Mouse (Mus musculus) adrenal gland, adult 2 months (tissue): ENCODE results near the gene Marc1. TPM values are rescaled to one million over a fixed set of nuclear protein-coding genes. Genes with fewer than 3 reads are reported as not detected.

ENCODE experiments used
- DNase-seq: peaks from one replicate; pipeline ENCODE4 v3.0.0; 2021
- long read RNA-seq: library from polyadenylated mRNA; stranded (forward); transcript quantifications from one replicate; pipeline ENCODE4 v2.0.0, GENCODE M21; 2021
- polyA plus RNA-seq: library from polyadenylated mRNA; depleted of rRNA; stranded (reverse); fragments of >200 nt; gene quantifications from 2 replicates; pipeline ENCODE4 v1.2.3, GENCODE M21; 2012; rRNA removed
- total RNA-seq, 2 experiments: library from RNA; stranded (reverse); gene quantifications; 2 replicates each; pipeline ENCODE4 v1.2.3; 2021

Marc1 gene
- total RNA-seq (1 to 10 TPM in 1 of 2 experiments, under 1 TPM in 1; 0.83 to 4.4 TPM), polyA plus RNA-seq (5.0 and 7.5 TPM in 2 replicates)
- long read RNA-seq, result 0 reads

DNA sequence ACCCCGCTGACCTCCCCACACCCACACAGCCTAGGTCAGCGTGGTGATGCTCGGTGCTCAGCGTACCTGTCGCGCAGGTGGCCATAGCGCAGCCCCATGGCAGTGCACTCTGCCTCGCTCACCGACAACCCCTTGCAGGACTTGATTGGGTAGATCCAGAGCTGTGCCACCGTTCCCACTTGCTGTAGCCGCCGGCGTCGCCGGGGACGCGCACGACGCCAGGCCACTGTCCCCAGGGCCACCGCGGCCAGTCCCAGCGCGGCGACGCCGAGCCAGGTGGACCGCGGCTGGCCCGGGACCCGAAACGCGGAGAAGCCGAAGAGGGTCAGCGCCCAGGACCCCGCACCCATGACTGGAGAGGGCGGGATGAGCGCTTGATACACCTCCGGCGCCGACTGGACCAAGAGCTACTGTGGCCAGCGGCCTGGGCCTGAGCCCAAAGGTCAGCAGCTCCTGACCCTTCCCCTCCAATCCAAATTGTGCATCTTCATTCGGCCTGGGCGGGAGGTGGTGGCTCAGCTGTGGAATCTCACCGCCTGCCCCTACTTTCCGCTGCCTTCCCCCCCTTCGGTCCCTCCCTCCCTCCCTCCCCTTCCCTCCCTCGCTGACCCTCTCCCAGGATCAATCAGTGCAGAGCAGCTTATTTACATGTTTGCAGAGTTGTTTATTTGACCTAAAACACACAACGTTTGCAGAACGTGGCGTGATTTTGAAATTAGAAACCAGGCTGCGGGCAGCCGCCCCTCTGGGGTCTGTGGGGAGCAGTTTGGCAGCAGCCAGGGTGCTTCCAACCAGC is at the start of gene Marc1:
Gene Marc1 (minus strand): TSS at position 534 of the 796 bp plus-strand sequence.
- peak; percentile 36 for DNase-seq

DNA sequence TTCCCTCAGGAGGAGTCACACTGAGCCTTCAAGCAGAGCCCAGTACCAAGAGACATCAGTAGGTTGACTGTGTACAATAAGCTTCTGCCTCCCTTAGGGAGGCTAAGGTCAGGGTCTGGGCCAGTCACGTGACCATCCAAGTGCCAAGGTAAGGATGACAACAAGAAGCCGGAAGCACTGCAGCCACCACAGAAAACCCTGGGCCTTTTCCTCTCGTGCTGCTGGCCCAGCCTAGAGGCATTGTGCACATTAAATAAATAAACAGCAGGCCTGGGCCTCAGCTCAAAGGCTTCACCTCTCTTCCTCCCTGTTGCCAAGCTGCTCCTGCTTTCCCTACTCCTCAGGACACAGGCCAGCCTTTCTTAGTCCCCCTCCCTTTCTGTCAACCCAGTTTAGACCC is 49.2 kb upstream of the Marc1 start:
- DNase-seq, result no peak

DNA sequence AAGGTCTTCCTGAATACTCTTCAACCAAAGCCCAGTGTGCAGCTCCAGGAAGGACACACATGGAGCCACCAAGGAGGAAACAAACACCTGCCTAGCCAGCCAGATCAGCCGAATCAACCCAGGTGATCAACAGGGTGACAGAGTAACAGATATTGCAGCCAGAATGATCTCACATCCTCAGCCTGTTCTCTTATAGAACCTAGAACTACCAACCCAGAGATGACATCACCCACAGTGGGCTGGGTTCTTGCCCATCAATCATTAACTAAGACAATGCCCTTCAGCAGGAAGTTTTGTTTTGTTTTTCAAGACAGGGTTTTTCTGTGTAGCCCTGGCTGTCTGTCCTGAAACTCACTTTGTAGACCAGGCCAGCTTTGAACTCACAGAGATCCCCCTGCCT is 47.1 kb upstream of the Marc1 start:
- no peak for DNase-seq

DNA sequence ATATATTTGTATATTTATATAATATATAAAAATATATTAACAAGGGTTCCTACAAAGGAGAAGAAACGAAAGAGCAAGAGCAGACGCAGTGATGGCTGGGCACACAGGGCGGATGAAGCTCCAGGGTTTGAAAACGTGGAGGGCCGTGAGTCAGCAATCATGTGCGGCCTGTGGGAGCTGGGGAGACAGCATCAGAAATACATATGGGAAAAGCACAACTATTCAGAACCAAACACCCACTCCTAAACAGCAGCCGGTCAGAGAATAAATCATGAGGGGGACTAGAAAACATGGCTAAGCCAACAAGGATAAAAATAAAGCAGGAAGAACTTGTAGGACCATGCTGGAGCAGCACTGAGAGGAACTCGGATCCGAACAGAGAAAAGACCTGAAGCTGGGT is 46.1 kb upstream of the Marc1 start:
- DNase-seq, result no peak

- no peak for DNase-seq
Measured at GRCm38 (mm10) chr1:184853922-184854321, 42.8 kb upstream of the Marc1 start.

- DNase-seq, result peak; percentile 84
Measured at GRCm38 (mm10) chr1:184853339-184853738, 42.2 kb upstream of the Marc1 start.

GRCm38 (mm10) chr1:184851741-184852618 is 40.9 kb upstream of the Marc1 start:
- peak; percentile 89 for DNase-seq

GRCm38 (mm10) chr1:184851166-184851565 is 40.1 kb upstream of the Marc1 start:
- no peak for DNase-seq

- DNase-seq, result no peak
Measured at GRCm38 (mm10) chr1:184846973-184847372, 35.9 kb upstream of the Marc1 start.

DNA sequence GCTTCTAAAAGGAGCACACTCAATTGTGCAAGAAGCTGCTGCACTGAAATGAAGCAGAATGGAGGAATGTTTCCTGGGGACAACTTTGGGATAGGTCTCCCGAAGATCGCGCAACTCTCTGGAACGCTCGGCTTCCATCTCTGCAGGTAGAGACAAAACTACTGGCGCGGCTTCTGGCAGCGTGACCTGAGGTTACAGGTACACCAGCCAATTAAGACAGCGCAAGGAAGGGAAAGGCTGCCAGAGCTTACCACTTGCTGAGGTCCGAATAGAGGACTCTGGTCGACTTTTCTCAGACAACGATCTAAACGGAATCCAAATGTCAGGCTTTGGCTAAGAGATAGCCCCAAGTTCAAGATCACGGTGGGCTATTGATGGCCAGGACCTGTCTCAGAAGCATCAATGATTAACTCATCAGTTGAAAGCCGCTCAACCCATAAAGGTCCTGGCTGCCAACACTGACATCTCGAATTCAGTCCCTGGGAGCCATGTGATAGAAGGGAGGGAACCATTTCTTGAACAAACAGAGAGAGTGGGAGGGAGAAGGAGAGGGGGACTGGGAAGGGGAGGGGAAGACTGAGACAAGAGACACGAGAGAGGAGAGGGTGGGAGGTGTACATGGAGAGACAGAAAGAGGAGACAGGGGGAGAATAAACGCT is 35.1 kb upstream of the Marc1 start, which contains the start of gene Marc2:
Gene Marc2 (minus strand): TSS at position 360 of the 659 bp plus-strand sequence.
- DNase-seq, result no peak

DNA sequence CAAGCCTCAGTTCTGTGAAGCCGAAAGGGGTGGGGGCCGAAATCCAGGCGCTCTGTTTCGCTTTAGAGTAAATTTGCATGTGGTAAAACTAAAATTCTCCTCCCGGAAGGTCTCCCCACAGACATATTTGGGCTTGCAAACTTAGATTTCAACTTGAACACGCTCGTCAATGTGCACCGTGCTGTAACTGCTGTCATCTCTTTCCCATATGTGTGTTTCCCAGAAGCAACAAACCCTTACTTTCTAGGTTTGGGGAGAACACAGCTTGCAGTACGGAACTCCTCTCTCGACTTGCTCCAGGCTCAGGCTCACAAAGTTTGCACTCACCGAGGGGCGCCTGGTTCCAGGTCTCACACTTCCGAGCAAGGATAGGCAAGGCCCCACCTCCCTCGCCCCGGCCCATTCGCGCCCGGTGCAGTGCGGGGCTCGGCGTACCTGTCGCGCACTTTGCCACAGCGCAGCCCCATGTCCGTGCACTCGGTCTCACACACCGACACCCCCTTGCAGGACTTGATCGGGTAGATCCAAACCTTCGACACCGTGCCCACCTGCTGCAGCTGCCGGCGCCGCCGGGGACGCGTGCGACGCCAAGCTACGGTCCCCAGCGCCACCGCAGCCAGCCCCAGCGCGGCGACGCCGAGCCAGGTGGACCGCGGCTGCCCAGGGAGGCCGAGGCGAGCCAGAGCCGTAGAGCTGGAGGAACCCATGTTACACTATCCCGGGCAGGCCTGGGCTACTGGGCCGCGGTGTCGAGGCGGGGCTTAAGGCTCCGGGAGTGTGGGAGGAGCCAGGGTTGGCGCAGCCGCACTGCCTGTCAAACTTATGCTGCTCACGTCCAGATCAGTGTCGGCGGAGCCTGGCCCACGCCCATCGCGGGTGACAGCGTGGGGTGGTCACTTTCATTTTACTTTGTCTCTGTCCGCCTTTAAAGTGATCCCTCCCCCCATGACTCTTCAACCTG is 34.3 kb upstream of the Marc1 start:
- peak; percentile 97 for DNase-seq

DNA sequence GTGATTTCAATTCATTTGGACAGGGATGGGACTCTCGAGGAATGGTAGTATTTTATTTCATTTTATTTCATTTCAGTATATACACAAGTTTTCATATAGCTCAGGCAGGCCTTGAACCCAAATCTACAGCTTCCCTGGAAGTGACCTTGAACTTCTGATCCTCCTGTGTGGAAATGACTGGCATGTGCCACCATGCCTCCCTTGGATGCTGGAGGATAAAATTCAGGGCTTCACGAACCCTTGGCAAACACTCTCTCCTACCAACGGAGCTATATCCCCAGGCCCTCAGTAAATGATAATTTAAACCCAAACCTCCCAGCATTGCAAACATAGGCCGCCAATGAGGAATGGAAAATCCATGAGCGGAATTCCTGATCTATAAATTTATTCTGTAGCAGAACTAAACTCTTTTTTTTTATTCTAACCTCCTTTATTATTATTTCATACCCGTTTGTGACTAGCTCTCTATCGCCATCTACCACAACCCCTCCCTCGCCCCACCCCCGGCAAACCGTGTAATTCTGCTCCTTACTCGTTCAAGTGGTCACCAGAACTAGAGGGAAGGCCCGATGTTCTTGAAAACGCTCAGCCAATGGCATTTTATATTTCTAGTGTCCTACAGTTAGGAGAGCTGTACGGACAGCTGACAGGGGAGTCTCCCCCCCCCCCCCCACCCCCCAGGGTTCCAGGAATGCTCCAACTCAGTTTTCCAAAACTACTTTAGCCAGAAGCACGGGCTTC is 33.4 kb upstream of the Marc1 start:
- DNase-seq, result peak; percentile 68

DNA sequence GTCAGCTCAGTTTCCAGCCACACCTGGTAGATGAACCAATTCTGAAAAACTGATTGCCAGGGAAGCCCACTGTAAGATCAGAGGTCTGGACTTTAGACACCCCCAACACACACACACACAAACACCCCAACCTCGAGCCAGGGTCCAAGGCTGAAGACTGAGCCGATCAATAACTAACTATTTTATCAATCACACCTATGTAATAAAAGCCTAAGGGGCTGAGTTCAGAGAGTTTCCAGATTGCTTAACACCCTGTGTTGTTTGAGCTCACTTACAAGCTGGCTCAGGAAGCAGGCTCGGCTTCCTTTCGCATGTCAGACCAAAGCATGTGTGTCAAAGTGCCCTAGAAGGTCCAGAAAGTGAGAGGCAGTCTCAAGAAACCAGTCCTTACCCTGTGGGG is 26.5 kb upstream of the Marc1 start:
- no peak for DNase-seq

DNA sequence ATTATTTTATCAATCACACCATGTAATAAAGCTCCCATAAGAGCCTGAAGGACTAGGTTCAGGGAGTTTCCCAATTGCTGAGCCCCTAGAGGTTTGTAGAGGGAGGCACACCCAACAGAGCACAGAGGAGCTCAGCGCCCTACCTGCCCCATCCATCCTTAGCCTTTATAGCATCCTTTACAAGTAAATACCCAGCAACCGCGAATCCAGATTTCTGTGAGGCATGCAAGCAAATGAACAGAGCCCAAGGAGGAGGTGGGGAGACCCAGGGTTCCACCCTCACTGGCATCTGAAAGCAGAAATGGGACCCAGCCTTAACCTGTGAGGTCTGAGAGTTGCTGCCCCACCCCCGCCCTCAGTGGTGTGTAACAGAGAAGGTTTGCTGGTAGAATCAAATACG is 25.2 kb upstream of the Marc1 start:
- no peak for DNase-seq

- DNase-seq, result no peak
Measured at GRCm38 (mm10) chr1:184833499-184833898, 22.4 kb upstream of the Marc1 start.

DNA sequence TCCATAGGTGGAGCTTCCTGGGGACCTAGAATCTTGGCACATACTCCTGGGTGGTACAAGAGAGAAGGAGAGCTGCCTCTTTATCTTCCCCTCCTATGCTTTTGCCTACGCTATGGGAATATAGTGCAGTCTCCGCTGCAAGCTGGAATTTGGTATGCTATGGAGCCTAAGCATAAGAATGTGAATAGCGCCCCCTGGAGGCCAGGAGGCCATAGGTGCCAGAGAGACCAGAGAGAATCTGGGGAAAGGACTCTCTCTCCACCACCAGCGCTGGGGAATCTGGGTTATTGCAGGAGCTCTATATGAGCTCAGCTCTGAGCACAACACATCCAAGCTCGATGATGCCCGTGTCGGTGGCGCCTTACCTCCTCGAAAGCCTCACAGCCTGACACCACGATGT is 21.1 kb upstream of the Marc1 start:
- no peak for DNase-seq

DNA sequence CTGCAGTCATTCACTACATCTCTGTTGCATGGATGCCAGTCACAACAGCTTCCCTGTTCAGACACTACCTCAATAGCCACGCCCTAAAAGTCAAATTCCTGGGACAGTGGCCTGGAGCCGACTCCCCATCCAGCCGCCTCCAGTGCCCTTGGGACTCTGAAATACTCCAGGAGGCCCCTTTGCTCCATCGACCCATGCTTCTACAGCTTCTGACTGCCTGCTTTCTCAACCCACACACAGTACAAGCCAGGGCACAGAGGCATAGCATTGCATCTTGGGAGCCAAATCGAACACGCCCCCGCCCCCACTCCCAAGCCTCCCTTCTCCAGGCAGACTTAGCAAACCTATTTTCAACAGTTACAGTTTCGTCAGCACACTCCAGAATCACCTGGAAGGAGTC is 18.8 kb upstream of the Marc1 start:
- DNase-seq, result no peak

DNA sequence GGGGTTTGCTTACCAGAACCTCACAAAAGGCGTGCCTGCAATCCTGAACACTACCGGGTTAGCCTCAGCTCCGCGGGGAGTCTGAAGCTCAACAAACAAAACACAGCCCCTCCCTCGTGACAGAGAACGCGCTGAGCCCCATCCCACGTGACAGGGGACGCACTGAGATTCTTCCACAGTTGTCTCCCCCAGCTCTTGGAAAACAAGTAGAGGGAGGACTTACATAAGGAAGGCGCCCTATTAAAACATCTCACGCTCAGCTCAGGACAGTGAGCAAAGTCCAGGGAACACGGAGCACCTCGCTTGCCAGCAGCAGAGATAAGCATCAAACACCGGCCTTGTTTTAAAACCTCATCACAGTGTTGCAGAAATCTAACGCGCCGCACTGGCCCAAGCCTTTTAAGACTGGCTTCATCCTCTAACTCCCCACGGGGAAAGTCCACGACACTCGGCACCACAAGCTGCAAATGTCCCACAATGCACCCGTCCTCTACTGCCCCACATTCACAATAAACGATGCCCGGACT is 16.1 kb upstream of the Marc1 start:
- peak; percentile 38 for DNase-seq

DNA sequence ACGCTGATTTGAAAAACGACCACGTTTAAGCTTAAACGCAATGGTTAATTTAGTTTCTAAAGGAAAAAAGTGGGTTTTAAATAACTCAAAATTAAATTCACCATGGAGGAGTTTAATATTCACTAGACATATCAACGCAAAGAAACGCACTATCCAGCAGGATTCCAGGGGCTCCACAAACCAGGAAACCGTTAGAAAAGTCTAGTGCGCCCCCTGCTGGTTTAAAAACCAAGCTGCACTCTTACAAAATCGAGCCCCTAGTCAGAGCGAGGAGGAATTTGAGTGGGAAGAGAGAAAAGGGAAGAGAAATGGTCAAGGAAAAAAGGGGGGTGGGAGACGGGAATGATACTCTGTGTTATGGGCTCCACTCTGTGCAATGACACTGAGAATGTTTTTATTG is 14.0 kb upstream of the Marc1 start:
- DNase-seq, result no peak

- peak; percentile 93 for DNase-seq
Measured at GRCm38 (mm10) chr1:184824439-184824851, 13.3 kb upstream of the Marc1 start.
